Mouse (Mus musculus): ENCODE data around the gene C730034F03Rik.

GRCm38 (mm10) chr15:89421938-89422337 is 7.5 kb upstream of the C730034F03Rik start:
- TF ChIP-seq POLR2A (IDR thresholded peaks at IDR 0.05; ENCODE audit: control insufficient read depth, extremely low read depth, insufficient read depth, low read length, poor library complexity) = no peak
- no peak for TF ChIP-seq CTCF (IDR thresholded peaks at IDR 0.05; ENCODE audit: borderline replicate concordance, control insufficient read depth, extremely low read depth, insufficient read depth, low read length, poor library complexity)
